Mouse (Mus musculus) lung, postnatal 0 days (tissue): Measurements from ENCODE around the gene Pitpnb.

Source experiments
- CTCF ChIP-seq: IDR thresholded peaks from 2 replicates; pipeline ENCODE4 v1.5.1; 2016; ENCODE audit warnings: antibody characterized with exemption, mild to moderate bottlenecking
- EP300 ChIP-seq: IDR thresholded peaks from 2 replicates; pipeline ENCODE4 v1.6.1; 2016; ENCODE audit warnings: antibody characterized with exemption, mild to moderate bottlenecking, control low read depth

DNA sequence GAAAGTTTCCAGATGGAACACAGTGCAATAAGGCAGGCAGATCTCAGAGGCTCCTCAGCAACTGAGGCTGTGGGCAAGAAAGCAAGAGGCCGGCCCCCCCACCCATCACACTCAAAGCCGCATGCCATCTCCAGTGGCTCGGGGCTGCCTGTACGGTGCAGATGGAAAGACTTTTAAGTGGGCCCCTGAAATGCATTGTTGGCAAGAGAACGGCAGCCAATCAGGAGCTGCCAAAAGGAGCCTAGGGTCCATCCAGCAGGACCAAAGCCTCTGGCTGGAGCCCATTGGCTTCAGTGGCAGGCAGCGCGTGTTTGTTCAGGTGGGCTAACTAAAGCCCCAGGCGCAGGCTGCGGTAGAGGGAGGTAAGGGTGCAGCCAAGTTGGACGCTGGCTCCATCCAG, 65.2 kb downstream of the Pitpnb start:
- no peak for TF ChIP-seq CTCF
- TF ChIP-seq EP300, result no peak
